Mouse (Mus musculus) bone marrow macrophage, adult 2 months (primary cell): ENCODE data around the gene Prkab2.

Experiments
- CTCF ChIP-seq: IDR thresholded peaks from 2 replicates; pipeline ENCODE4 v1.5.1; 2012; ENCODE audit warnings: low read depth, mild to moderate bottlenecking, low read length, moderate library complexity
- POLR2A ChIP-seq: IDR thresholded peaks from 2 replicates; pipeline ENCODE4 v1.6.1; 2012; ENCODE audit warnings: mild to moderate bottlenecking, low read depth, low read length, borderline replicate concordance

DNA sequence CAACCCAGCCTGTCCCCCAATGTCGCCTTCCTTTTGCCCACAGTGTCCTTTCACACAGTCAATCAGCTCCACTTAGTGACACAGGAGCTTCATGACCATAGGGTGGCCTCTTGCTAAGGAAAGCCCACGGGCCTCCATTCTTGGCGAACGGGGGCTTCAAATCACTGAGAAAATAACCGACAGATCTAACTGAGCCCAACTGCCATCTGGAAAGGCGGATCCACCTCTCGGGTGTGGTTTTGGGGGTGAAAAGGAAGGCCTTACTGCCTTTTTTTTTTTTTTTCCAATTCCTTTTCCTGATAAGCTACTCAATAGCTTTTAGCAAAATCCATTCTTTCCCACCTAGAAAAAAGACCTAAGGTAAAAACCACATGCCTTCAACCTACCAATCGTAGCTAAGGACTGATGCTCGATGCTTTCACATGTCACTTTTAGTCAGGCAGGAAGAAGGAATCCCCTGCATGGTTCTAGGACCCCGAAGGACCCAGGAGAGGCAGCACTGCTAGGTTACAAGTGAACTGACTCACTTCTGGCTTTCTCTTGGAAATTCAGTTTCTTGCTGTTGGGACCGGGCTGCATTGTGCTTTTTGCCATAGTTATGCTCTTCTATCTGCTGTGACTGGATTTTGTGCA is 44.6 kb downstream of the Prkab2 start:
- TF ChIP-seq POLR2A (no peak), CTCF (no peak)
